21 mouse cellular contexts compared by ENCODE assay signal in genomic region chr9:103720021-103720420, GRCm38 (mm10). TPM values are rescaled to one million over a fixed set of nuclear protein-coding genes. Genes with fewer than 3 reads are reported as not detected.
DNase-seq lines count a peak whose midpoint lies in the region; ATAC-seq and TF ChIP-seq lines count a peak whose summit lies in the region.
"Had no signal": no experiment of that assay in that cellular context is flagged by ENCODE, and none has a peak within 500 bp of the region (broad histone marks: within the 10 kb centered on the region; RNA-seq: fewer than 3 reads in every experiment).

No protein-coding gene starts in this region.

- TF ChIP-seq POLR2A in cerebellum, adult 2 months (IDR thresholded peaks at IDR 0.05; ENCODE audit: borderline replicate concordance, insufficient read depth, low read length) = no peak

- no peak overlapping the region for H3K27ac ChIP-seq in cerebellum, adult 2 months (ENCODE audit: insufficient read depth, low read length)
- no peak overlapping the region for H3K27ac ChIP-seq in gastrocnemius, adult 2 months
- no peak overlapping the region for H3K27ac ChIP-seq in midbrain, embryonic 14.5 days (replicated peaks; ENCODE audit: low read depth, low read length)
- no peak overlapping the region for H3K27ac ChIP-seq in midbrain, embryonic 16.5 days (ENCODE audit: low read length)
- H3K27ac ChIP-seq: embryonic facial prominence, embryonic 13.5 days; forebrain, embryonic 15.5 days; hindbrain, embryonic 10.5 days; hindbrain, postnatal 0 days; limb, embryonic 12.5 days; liver, embryonic 13.5 days; stomach, postnatal 0 days had no signal

- WGBS in cerebellum, adult 2 months = 81% methylated on average over 11 of the region's 11 CpGs
- WGBS in midbrain, embryonic 14.5 days = 93% methylated on average over 11 of the region's 11 CpGs
- WGBS in midbrain, embryonic 16.5 days = 83% methylated on average over 11 of the region's 11 CpGs

- H3K36me3 ChIP-seq in midbrain, embryonic 14.5 days (ENCODE audit: control insufficient read depth, insufficient read depth, low read length) = 0 out of 2 replicates have a peak, but pooled peaks cover 4% of the 10 kb centered on the region
- H3K36me3 ChIP-seq in midbrain, embryonic 16.5 days (ENCODE audit: control insufficient read depth, insufficient read depth, low read length) = no peaks in the 10 kb centered on the region; the same call in 1 of the 2 replicates
- H3K36me3 ChIP-seq: embryonic facial prominence, embryonic 13.5 days; limb, embryonic 12.5 days; liver, embryonic 13.5 days had no signal

- intact Hi-C loops in gastrocnemius, postnatal 14 days (cut with DNase I; ENCODE audit: low total_unique reads) = no loop called here
- intact Hi-C loops in gastrocnemius, adult 2 months (cut with DNase I) = no loop called here

- no peak for ATAC-seq in midbrain, embryonic 14.5 days (ENCODE audit: low FRiP score, low TSS enrichment)
- ATAC-seq in midbrain, embryonic 16.5 days = no peak
- ATAC-seq: activated CD4-positive, CD25-positive, alpha-beta regulatory T cell, adult 4 months; forebrain, embryonic 15.5 days; hindbrain, postnatal 0 days; intestine, postnatal 0 days had no signal

- peak; percentile 41 to 51 for DNase-seq in cerebellum, adult 2 months
- no peak for DNase-seq in cerebellum, adult 11-12 months
- peak; percentile 22 for DNase-seq in gastrocnemius, postnatal 14 days
- DNase-seq in gastrocnemius, adult 2 months = no peak
- DNase-seq in midbrain, embryonic 14.5 days = peak; percentile 11
- DNase-seq in right cerebral cortex, postnatal 4 days = no peak
- DNase-seq in layer of hippocampus, adult 9-10 months (ENCODE audit: low spot score) = no peak
- DNase-seq: adrenal gland, postnatal 25 days; liver, embryonic 13.5 days; lung, embryonic 14.5 days; lung, postnatal 4 days; retina, postnatal 1 day had no signal

- H3K4me1 ChIP-seq in cerebellum, adult 2 months (ENCODE audit: control insufficient read depth, insufficient read depth, low read length) = peaks cover 28% of the 10 kb centered on the region
- H3K4me1 ChIP-seq in midbrain, embryonic 14.5 days (ENCODE audit: control insufficient read depth, insufficient read depth, low read length) = no peaks in the 10 kb centered on the region
- no peaks in the 10 kb centered on the region for H3K4me1 ChIP-seq in midbrain, embryonic 16.5 days (ENCODE audit: control insufficient read depth, insufficient read depth, low read length)
- H3K4me1 ChIP-seq: embryonic facial prominence, embryonic 13.5 days; forebrain, embryonic 15.5 days; limb, embryonic 12.5 days; liver, embryonic 13.5 days had no signal

- no peaks in the 10 kb centered on the region for H3K9me3 ChIP-seq in midbrain, embryonic 14.5 days (ENCODE audit: control insufficient read depth, low read length)
- H3K9me3 ChIP-seq in midbrain, embryonic 16.5 days (replicated peaks; ENCODE audit: control insufficient read depth, low read length, poor library complexity, severe bottlenecking) = no peaks in the 10 kb centered on the region
- H3K9me3 ChIP-seq: embryonic facial prominence, embryonic 13.5 days; forebrain, embryonic 15.5 days; hindbrain, embryonic 10.5 days; limb, embryonic 12.5 days; liver, embryonic 13.5 days had no signal

- H3K9ac ChIP-seq in midbrain, embryonic 14.5 days (replicated peaks; ENCODE audit: low read length) = no peak overlapping the region
- no peak overlapping the region for H3K9ac ChIP-seq in midbrain, embryonic 16.5 days (ENCODE audit: low read depth, low read length)
- H3K9ac ChIP-seq: embryonic facial prominence, embryonic 13.5 days; forebrain, embryonic 15.5 days; limb, embryonic 12.5 days; liver, embryonic 13.5 days; lung, embryonic 14.5 days had no signal

- no peaks in the 10 kb centered on the region for H3K27me3 ChIP-seq in cerebellum, adult 2 months (ENCODE audit: control insufficient read depth, insufficient read depth, low read length)
- H3K27me3 ChIP-seq in midbrain, embryonic 14.5 days (ENCODE audit: control insufficient read depth, insufficient read depth, low read length) = no peaks in the 10 kb centered on the region
- no peaks in the 10 kb centered on the region for H3K27me3 ChIP-seq in midbrain, embryonic 16.5 days (ENCODE audit: control insufficient read depth, insufficient read depth, low read depth, low read length)
- H3K27me3 ChIP-seq: embryonic facial prominence, embryonic 13.5 days; forebrain, embryonic 15.5 days; limb, embryonic 12.5 days; liver, embryonic 13.5 days had no signal

- no peak overlapping the region for H3K4me3 ChIP-seq in cerebellum, adult 2 months (replicated peaks; ENCODE audit: insufficient read depth, low read depth, low read length)
- H3K4me3 ChIP-seq in gastrocnemius, adult 2 months = no peak overlapping the region
- H3K4me3 ChIP-seq in midbrain, embryonic 14.5 days (replicated peaks; ENCODE audit: low read depth, low read length) = no peak overlapping the region
- H3K4me3 ChIP-seq in midbrain, embryonic 16.5 days (ENCODE audit: low read depth, low read length) = no peak overlapping the region
- H3K4me3 ChIP-seq: embryonic facial prominence, embryonic 13.5 days; forebrain, embryonic 15.5 days; hindbrain, embryonic 10.5 days; limb, embryonic 12.5 days; liver, embryonic 13.5 days had no signal

- no peak overlapping the region for H3K4me2 ChIP-seq in midbrain, embryonic 14.5 days (ENCODE audit: low read length)
- no peak overlapping the region for H3K4me2 ChIP-seq in midbrain, embryonic 16.5 days (ENCODE audit: low read length)
- H3K4me2 ChIP-seq: embryonic facial prominence, embryonic 13.5 days; forebrain, embryonic 15.5 days; limb, embryonic 12.5 days; liver, embryonic 13.5 days; lung, embryonic 14.5 days had no signal

- TF ChIP-seq CTCF in cerebellum, adult 2 months (IDR thresholded peaks at IDR 0.05; ENCODE audit: borderline replicate concordance, insufficient read depth, low read depth, low read length) = no peak
- TF ChIP-seq CTCF in gastrocnemius, adult 2 months (IDR thresholded peaks at IDR 0.05) = no peak

RNA-seq across cellular contexts. Expression of gene Tmem108, which starts 41.6 kb away (rescaled TPM):
- polyA plus RNA-seq in cerebellum, adult 2 months (2012; rRNA removed) = 32.3 and 37.8 TPM in 2 replicates
- under 1 TPM; 0.07 to 0.29 TPM for total RNA-seq in gastrocnemius, postnatal 14 days (2021)
- total RNA-seq in gastrocnemius, adult 2 months (2021) = not detected
- polyA plus RNA-seq in midbrain, embryonic 14.5 days (2014; fragmentation: Nextera tagmentation; extraction: Ambion mirVana) = 29.6 and 33.2 TPM in 2 replicates
- polyA plus RNA-seq in midbrain, embryonic 16.5 days (2015; fragmentation: Nextera tagmentation; extraction: Ambion mirVana) = 28.9 and 29.6 TPM in 2 replicates

Comparison
In these comparisons a context has a peak if more than half of its experiments do, and no peak if none do; other contexts are left out.
1. DNase-seq: peak in cerebellum, adult 2 months (2 of 2), gastrocnemius, postnatal 14 days (single experiment) and midbrain, embryonic 14.5 days (single experiment); none in cerebellum, adult 11-12 months (single experiment), gastrocnemius, adult 2 months (single experiment), right cerebral cortex, postnatal 4 days (single experiment) and layer of hippocampus, adult 9-10 months (single experiment).